In the genomic region with DNA sequence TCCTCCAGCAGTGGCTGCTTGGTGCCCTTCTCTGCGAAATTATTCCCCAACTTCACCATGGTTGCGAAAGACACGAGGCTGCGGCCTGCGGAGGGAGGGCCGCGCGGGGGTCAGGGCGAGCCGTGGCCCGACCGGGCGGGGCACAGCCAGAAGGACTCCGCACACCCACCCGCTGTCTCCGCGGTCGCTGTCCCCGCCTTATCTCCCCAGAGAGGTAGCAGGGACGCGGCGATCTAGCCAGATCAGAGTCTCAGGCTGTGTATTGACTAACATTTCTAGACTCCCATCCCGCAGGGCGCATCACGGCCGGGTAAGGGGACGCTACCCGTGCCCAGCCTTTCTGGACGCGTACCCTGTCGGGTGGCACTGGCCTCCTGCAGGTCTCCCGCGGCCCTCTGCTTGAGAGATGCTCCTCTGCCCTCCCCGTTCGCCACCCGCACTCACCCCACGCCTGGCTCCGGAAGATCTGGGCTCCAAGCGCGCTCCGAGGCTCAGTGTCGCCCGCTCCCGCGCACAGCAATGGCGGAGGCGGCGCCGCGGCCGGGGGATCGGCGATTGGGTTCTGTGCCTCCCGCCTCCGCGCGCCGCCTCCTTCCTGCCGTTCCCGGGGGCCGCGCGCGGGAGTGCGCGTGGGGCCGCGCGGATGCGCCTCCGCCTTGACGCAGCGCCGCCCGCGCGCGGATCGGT, we compare ENCODE assay signal across 8 mouse cellular contexts. TPM values are rescaled to one million over a fixed set of nuclear protein-coding genes. Genes with fewer than 3 reads are reported as not detected.
DNase-seq lines count a peak whose midpoint lies in the region; ATAC-seq lines count a peak whose summit lies in the region.

No protein-coding gene starts in this region.

- peak overlapping the region; percentile 98 for H3K27ac ChIP-seq in hindbrain, embryonic 13.5 days

- WGBS in hindbrain, embryonic 13.5 days = under 1% methylated on average over 75 of the region's 79 CpGs

- peak; percentile 46 to 69 for DNase-seq in adrenal gland, adult 18-20 months (ENCODE audit: low spot score in 2 of 2)
- peak; percentile 93 to 95 for DNase-seq in cerebellum, postnatal 10 days
- peak; percentile 50 to 56 for DNase-seq in frontal cortex, postnatal 25 days (ENCODE audit: low spot score in 2 of 2)
- DNase-seq in left cerebral cortex, postnatal 10 days (ENCODE audit: extremely low spot score in 1 of 2, low spot score in 2 of 2) = peak; percentile 57 to 90
- peak; percentile 65 to 72 for DNase-seq in right cerebral cortex, postnatal 36 days (ENCODE audit: low spot score in 2 of 2)
- no peak for DNase-seq in spleen, postnatal 36 days (ENCODE audit: low spot score in 2 of 2)

- H3K9me3 ChIP-seq in hindbrain, embryonic 13.5 days = no peaks in the 10 kb centered on the region

- peak overlapping the region; percentile 100 for H3K9ac ChIP-seq in hindbrain, embryonic 13.5 days

- H3K27me3 ChIP-seq in hindbrain, embryonic 13.5 days = peaks cover 24% of the 10 kb centered on the region

- ATAC-seq in hindbrain, embryonic 13.5 days (ENCODE audit: low FRiP score) = peak; percentile 86
- peak; percentile 55 for ATAC-seq in megakaryocyte progenitor cell, adult 5-6 weeks (replicated peaks; ENCODE audit: poor library complexity)

- peaks cover 50% of the 10 kb centered on the region for H3K4me1 ChIP-seq in hindbrain, embryonic 13.5 days (replicated peaks)

- H3K4me3 ChIP-seq in hindbrain, embryonic 13.5 days = peak overlapping the region; percentile 90

- intact Hi-C loops in left cerebral cortex, postnatal 10 days (cut with DNase I) = no loop called here

- peaks cover 36% of the 10 kb centered on the region for H3K36me3 ChIP-seq in hindbrain, embryonic 13.5 days

- H3K4me2 ChIP-seq in hindbrain, embryonic 13.5 days = peak overlapping the region; percentile 89

RNA-seq across cellular contexts. Expression of a gene that starts 0.6 kb away (rescaled TPM):
- 10 to 100 TPM; 43.5 to 71.0 TPM for total RNA-seq in adrenal gland, adult 18-20 months (2021)
- 1,020 and 1,085 TPM in 2 replicates for polyA plus RNA-seq in hindbrain, embryonic 13.5 days (2015; fragmentation: Nextera tagmentation; extraction: Ambion mirVana)
- total RNA-seq in left cerebral cortex, postnatal 10 days (2021) = 100 to 1,000 TPM; 793 to 891 TPM
- 0.15 TPM in 1 of 2 replicates, not detected in the other for total RNA-seq in megakaryocyte progenitor cell, adult 5-6 weeks (2015)
- 0.34 and 1.00 TPM in 2 replicates for total RNA-seq in megakaryocyte progenitor cell, adult 5-6 weeks (2017)

Comparison
In these comparisons a context has a peak if more than half of its experiments do, and no peak if none do; other contexts are left out.
1. DNase-seq: peak in adrenal gland, adult 18-20 months (2 of 2), cerebellum, postnatal 10 days (2 of 2), frontal cortex, postnatal 25 days (2 of 2), left cerebral cortex, postnatal 10 days (2 of 2) and right cerebral cortex, postnatal 36 days (2 of 2); none in spleen, postnatal 36 days (0 of 2).
2. RNA of a gene that starts 0.6 kb away (total RNA-seq): 793 to 891 TPM in left cerebral cortex, postnatal 10 days and 43.5 to 71.0 TPM in adrenal gland, adult 18-20 months; 0.15 to 1.00 TPM in megakaryocyte progenitor cell, adult 5-6 weeks; every median in the first group is over 10 times any median in the second.